Mouse (Mus musculus) forebrain, postnatal 0 days (tissue): ENCODE results near the gene Fam166a. TPM values are rescaled to one million over a fixed set of nuclear protein-coding genes. Genes with fewer than 3 reads are reported as not detected.
"Not testable (repeated sequence)": the region's sequence is repeated elsewhere in the genome, so short reads cannot be mapped to it uniquely, and the experiment has no call there.

Experiments used
- ATAC-seq: fragments of 200-750 bp; cut with Nextera tagmentation; 2 replicates; pipeline ENCODE4 v1.8.0; 2017; ENCODE audit warnings: mild to moderate bottlenecking, moderate library complexity
- DNase-seq: peaks from one replicate; pipeline ENCODE4 v3.0.0-alpha.2; 2015
- H3K27ac ChIP-seq: fragments of 300-500 bp; sonication (generic); 2 replicates; pipeline ENCODE4 v1.5.1; 2014; ENCODE audit warnings: low read depth, mild to moderate bottlenecking, antibody characterized with exemption, low read length, moderate library complexity, mixed read lengths
- H3K27me3 ChIP-seq: fragments of 300-500 bp; sonication (generic); 2 replicates; pipeline ENCODE4 v1.6.1; 2014; ENCODE audit warnings: mild to moderate bottlenecking, low read length, mixed read lengths; ENCODE audit not compliant: insufficient read depth
- H3K36me3 ChIP-seq: fragments of 300-500 bp; sonication (generic); 2 replicates; pipeline ENCODE4 v1.6.1; 2014; ENCODE audit warnings: mild to moderate bottlenecking, moderate library complexity; ENCODE audit not compliant: insufficient read depth
- H3K4me1 ChIP-seq: fragments of 300-500 bp; sonication (generic); 2 replicates; pipeline ENCODE4 v1.6.1; 2014; ENCODE audit warnings: antibody characterized with exemption; ENCODE audit not compliant: insufficient read depth
- H3K4me2 ChIP-seq: fragments of 300-500 bp; sonication (generic); 2 replicates; pipeline ENCODE4 v1.6.1; 2014; ENCODE audit warnings: low read depth, mild to moderate bottlenecking, moderate library complexity
- H3K4me3 ChIP-seq: fragments of 300-500 bp; sonication (generic); 2 replicates; pipeline ENCODE4 v1.5.1; 2014; ENCODE audit warnings: low read depth, low read length, mixed read lengths
- H3K9ac ChIP-seq: fragments of 300-500 bp; sonication (generic); 2 replicates; pipeline ENCODE4 v1.6.1; 2014; ENCODE audit warnings: mild to moderate bottlenecking
- H3K9me3 ChIP-seq: fragments of 300-500 bp; sonication (generic); 2 replicates; pipeline ENCODE4 v1.6.1; 2016; ENCODE audit warnings: low read length
- CTCF ChIP-seq: sonication (generic); IDR thresholded peaks from 2 replicates; pipeline ENCODE4 v1.5.1; 2016; ENCODE audit warnings: antibody characterized with exemption, control low read depth, low read depth
- WGBS: fragments of 180-500 bp; shearing (Covaris S2); extraction: QIAGEN DNeasy Blood & Tissue Kit; methylation state at CpG from one replicate; pipeline ENCODE4 v1.1.7; 2014; 5-methylcytosine and 5-hydroxymethylcytosine counted together
- polyA plus RNA-seq: library from polyadenylated mRNA; unstranded; fragments of >200 nt; fragmentation: Nextera tagmentation; extraction: Ambion mirVana; gene quantifications from 2 replicates; pipeline ENCODE4 v1.2.1, GENCODE M21; 2015
- total RNA-seq: library from RNA; depleted of rRNA; stranded (reverse); fragments of >200 nt; gene quantifications from 2 replicates; pipeline ENCODE4 v1.2.3, GENCODE M21; 2014

Gene Fam166a
- total and polyA plus RNA-seq, 2 experiments from 2014 or later: not detected

GRCm38 (mm10) chr2:25252331-25252730 lies 33.8 kb downstream of the Fam166a start:
- TF ChIP-seq CTCF: peak; percentile 49
- Histone ChIP-seq H3K9ac (no peak overlapping the region), H3K4me3 (no peak overlapping the region), H3K9me3 (no peaks in the 10 kb centered on the region), H3K4me2 (no peak overlapping the region), H3K27ac (no peak overlapping the region), H3K4me1 (peaks cover 10% of the 10 kb centered on the region; the same call in 1 of the 2 replicates), H3K36me3 (peaks cover 32% of the 10 kb centered on the region), H3K27me3 (no peaks in the 10 kb centered on the region)
- DNase-seq (no peak), ATAC-seq (no peak)
- WGBS: 71% methylated on average over 1 of the region's 1 CpGs

- 4% methylated on average over 39 of the region's 39 CpGs for WGBS
- Histone ChIP-seq H3K4me1 (peaks cover 10% of the 10 kb centered on the region; the same call in 1 of the 2 replicates), H3K4me2 (peak within 1 kb of the TSS; percentile 98), H3K9me3 (no peaks in the 10 kb centered on the region), H3K27me3 (no peaks in the 10 kb centered on the region), H3K4me3 (peak within 1 kb of the TSS; percentile 94), H3K36me3 (peaks cover 16% of the 10 kb centered on the region; the same call in 1 of the 2 replicates), H3K9ac (peak within 1 kb of the TSS; percentile 92), H3K27ac (peak within 1 kb of the TSS; percentile 82)
- TF ChIP-seq CTCF: no peak
- DNase-seq (peak; percentile 94), ATAC-seq (peak; percentile 95)
These were observed 36.8 kb downstream of the Fam166a start, which contains the start of gene Tmem203 for GRCm38 (mm10) chr2:25255284-25255779. Gene Tmem203 (plus strand): TSS chr2:25255439.

GRCm38 (mm10) chr2:25256443-25257109 lies 38.0 kb downstream of the Fam166a start:
- not testable (repeated sequence) for H3K27me3 ChIP-seq, H3K9me3 ChIP-seq, ATAC-seq, H3K36me3 ChIP-seq, DNase-seq
- Histone ChIP-seq H3K4me2 (peak overlapping the region; percentile 98), H3K4me1 (peaks cover 10% of the 10 kb centered on the region; the same call in 1 of the 2 replicates), H3K4me3 (peak overlapping the region; percentile 94), H3K27ac (0 out of 2 replicates have a peak overlapping the region, but pooled peaks have one; percentile 82), H3K9ac (peak overlapping the region; percentile 92)
- TF ChIP-seq CTCF: peak; percentile 37
- WGBS: 61% methylated on average over 12 of the region's 12 CpGs

GRCm38 (mm10) chr2:25257250-25257649 lies 38.7 kb downstream of the Fam166a start:
- not testable (repeated sequence) for H3K4me2 ChIP-seq, H3K9ac ChIP-seq, H3K9me3 ChIP-seq, H3K36me3 ChIP-seq, H3K27me3 ChIP-seq, ATAC-seq, DNase-seq, H3K4me3 ChIP-seq, H3K27ac ChIP-seq
- peaks cover 10% of the 10 kb centered on the region; the same call in 1 of the 2 replicates for H3K4me1 ChIP-seq
- 85% methylated on average over 5 of the region's 5 CpGs for WGBS

GRCm38 (mm10) chr2:25258887-25259286 lies 40.3 kb downstream of the Fam166a start:
- 45% methylated on average over 2 of the region's 2 CpGs for WGBS
- TF ChIP-seq CTCF: peak; percentile 57

GRCm38 (mm10) chr2:25261870-25262269 lies 43.3 kb downstream of the Fam166a start:
- peak; percentile 1; the same call in 1 of the 2 replicates for ATAC-seq
- TF ChIP-seq CTCF: no peak
- WGBS: 48% methylated on average over 12 of the region's 12 CpGs
- H3K27ac ChIP-seq: peak overlapping the region; percentile 41
- no peaks in the 10 kb centered on the region for H3K9me3 ChIP-seq
- H3K27me3 ChIP-seq: no peaks in the 10 kb centered on the region
- H3K4me1 ChIP-seq: peaks cover 33% of the 10 kb centered on the region
- no peak for DNase-seq
- peak overlapping the region; percentile 66 for H3K9ac ChIP-seq
- H3K36me3 ChIP-seq: no peaks in the 10 kb centered on the region
- H3K4me2 ChIP-seq: peak overlapping the region; percentile 91
- H3K4me3 ChIP-seq: peak overlapping the region; percentile 76

More at GRCm38 (mm10) chr2:25258887-25259286, 40.3 kb downstream of the Fam166a start:
- Histone ChIP-seq H3K27ac (no peak overlapping the region), H3K27me3 (no peaks in the 10 kb centered on the region), H3K4me2 (no peak overlapping the region), H3K4me3 (no peak overlapping the region), H3K4me1 (peaks cover 18% of the 10 kb centered on the region), H3K9me3 (no peaks in the 10 kb centered on the region), H3K9ac (no peak overlapping the region), H3K36me3 (no peaks in the 10 kb centered on the region)
- no peak for ATAC-seq
- DNase-seq: no peak

- DNase-seq (peak; percentile 95), ATAC-seq (peak; percentile 99)
- Histone ChIP-seq H3K4me2 (peak within 1 kb of the TSS; percentile 91), H3K9ac (peak within 1 kb of the TSS; percentile 66), H3K27ac (peak within 1 kb of the TSS; percentile 54), H3K9me3 (no peaks in the 10 kb centered on the region), H3K4me1 (peaks cover 33% of the 10 kb centered on the region), H3K4me3 (peak within 1 kb of the TSS; percentile 76), H3K27me3 (no peaks in the 10 kb centered on the region), H3K36me3 (no peaks in the 10 kb centered on the region)
- under 1% methylated on average over 37 of the region's 39 CpGs for WGBS
- TF ChIP-seq CTCF: no peak; the same call in 1 of the 2 replicates
These were observed 43.8 kb downstream of the Fam166a start, which contains the start of gene Tprn for GRCm38 (mm10) chr2:25262291-25262767. Gene Tprn (plus strand): TSS chr2:25262618.
